Mouse (Mus musculus): ENCODE measurements at regions not wholly inside any gene's neighbourhood (a gene's known extent, or its start where the extent isn't known, plus 50 kb on each side); places are given as distances from the start of the nearest gene placed in this dataset.

GRCm38 (mm10) chr1:144314382-144314781, 65.3 kb upstream of the Rgs1 start:
- DNase-seq, result no peak

DNA sequence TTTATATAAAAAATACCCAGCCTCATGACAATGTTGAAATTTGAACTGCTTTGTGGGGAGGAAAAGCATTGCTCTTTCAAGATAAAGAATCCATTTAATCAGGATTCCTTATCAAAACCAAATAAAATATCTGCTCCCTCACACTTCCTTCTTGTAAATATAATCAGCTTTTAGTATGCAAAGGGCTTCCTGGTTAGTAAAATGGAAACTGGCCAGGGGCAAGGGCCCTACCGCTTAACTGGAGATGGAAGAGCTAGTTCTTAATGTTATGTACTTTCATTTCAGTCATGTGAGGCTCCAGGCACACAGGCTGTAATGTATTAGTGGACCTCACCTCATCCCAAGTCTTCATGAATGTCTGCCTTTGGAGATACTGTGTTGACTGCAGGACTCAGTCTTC, 64.3 kb upstream of the Rgs1 start:
- no peak for DNase-seq

DNA sequence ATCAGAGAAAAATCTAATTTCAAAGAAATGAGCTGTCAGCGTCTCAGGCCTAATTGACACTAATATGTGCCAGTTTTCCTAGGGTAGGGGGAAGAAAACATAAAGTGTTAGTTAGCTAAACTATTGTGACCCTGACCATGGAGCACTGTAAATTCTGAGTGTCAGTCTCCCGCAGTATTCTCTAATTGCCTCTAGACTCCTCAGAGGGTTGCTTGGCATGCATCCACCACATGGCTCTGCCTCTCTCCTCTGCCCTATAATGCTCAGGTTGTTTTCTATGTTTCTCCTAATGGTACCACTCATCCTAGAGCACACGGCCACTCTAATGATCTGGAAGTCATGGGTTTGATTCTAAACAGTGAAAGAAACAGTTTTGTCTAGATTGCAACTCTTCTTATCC, 60.9 kb upstream of the Rgs1 start:
- no peak for DNase-seq

GRCm38 (mm10) chr1:144308313-144308712, 59.3 kb upstream of the Rgs1 start:
- DNase-seq, result no peak

DNA sequence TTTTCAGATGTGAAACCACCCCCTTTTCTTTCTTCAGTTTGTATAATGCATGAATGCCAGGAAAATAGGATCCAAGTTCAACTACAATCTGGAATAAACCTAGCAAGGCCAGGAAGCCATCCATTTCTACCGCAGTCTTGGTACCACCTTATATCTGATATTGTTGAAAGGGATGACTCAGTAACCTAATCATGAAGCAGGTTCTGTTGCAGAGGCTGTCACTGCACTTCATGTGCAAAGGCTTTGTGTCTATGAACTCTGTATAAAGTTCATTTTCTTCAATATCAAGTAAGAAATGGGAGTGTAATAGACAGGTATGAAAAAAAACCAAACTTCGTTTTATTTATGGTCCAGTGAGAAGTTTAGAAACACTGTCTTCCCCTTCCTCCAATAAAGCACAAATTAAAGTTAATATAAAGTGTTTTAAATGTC, 58.8 kb upstream of the Rgs1 start:
- DNase-seq, result no peak

- no peak for DNase-seq
Observed at GRCm38 (mm10) chr1:144307017-144307853, 58.2 kb upstream of the Rgs1 start.

DNA sequence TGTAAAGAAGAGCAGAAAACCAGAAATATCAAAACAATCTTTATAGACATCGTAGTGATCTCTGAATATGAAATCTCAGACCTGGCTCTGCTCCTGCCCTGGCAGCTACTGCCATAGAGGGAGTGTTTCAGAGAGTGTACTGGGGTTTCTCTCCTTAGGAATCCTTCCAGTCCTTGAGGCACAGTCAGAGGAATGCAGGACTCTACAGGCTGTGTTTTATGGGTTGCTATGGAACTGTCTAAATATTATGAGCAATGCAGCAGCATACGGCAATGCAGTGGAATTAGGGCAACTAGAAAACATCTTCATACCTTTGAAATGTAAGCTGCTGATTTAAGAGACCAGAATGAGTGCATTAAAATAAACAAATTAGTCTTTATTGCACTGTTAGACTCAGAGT, 57.2 kb upstream of the Rgs1 start:
- no peak for DNase-seq

DNA sequence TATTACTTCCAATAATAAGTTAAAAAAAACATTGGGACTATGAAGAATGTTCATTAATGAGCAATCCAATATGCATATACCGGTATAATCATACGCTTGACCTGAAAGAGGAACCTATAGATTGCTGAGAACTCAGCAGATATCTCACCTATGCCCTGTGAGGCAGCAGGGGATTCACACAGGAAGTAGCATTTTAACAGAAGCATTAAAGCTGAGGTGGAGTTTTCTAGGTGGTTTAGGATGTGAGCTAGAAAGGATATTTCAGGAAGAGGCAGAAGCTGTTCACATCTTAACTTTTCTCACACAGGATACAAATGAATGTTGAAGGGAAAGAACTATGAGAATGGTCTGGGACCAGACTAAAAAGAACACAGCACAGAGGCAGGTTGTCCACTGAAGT, 51.6 kb upstream of the Rgs1 start:
- no peak for DNase-seq
